Mouse (Mus musculus) hindbrain, embryonic 10.5 days (tissue): Measurements from ENCODE around the gene Gtpbp1. TPM values are rescaled to one million over a fixed set of nuclear protein-coding genes. Genes with fewer than 3 reads are reported as not detected.

ENCODE experiments used
- DNase-seq: peaks from one replicate; pipeline ENCODE4 v3.0.0-alpha.2; 2017; ENCODE audit warnings: low spot score
- H3K27ac ChIP-seq: fragments of 300-500 bp; sonication (generic); 2 replicates; pipeline ENCODE4 v1.5.1; 2016; ENCODE audit warnings: mild to moderate bottlenecking, moderate library complexity
- H3K27me3 ChIP-seq: fragments of 300-500 bp; sonication (generic); 2 replicates; pipeline ENCODE4 v1.6.1; 2016; ENCODE audit warnings: mild to moderate bottlenecking; ENCODE audit not compliant: poor library complexity, insufficient read depth, severe bottlenecking
- H3K36me3 ChIP-seq: fragments of 300-500 bp; sonication (generic); 2 replicates; pipeline ENCODE4 v1.6.1; 2016; ENCODE audit warnings: mild to moderate bottlenecking, moderate library complexity
- H3K4me1 ChIP-seq: fragments of 300-500 bp; sonication (generic); replicated peaks from 2 replicates; pipeline ENCODE4 v1.6.1; 2016; ENCODE audit warnings: mild to moderate bottlenecking
- H3K4me3 ChIP-seq: fragments of 300-500 bp; sonication (generic); 2 replicates; pipeline ENCODE4 v1.5.1; 2016; ENCODE audit warnings: mild to moderate bottlenecking, moderate library complexity
- H3K9me3 ChIP-seq: fragments of 300-500 bp; sonication (generic); 2 replicates; pipeline ENCODE4 v1.6.1; 2016; ENCODE audit warnings: mild to moderate bottlenecking, moderate library complexity
- WGBS: fragments of 180-500 bp; shearing (Covaris S2); methylation state at CpG from one replicate; pipeline ENCODE4 v1.1.7; 2016; 5-methylcytosine and 5-hydroxymethylcytosine counted together
- polyA plus RNA-seq: library from polyadenylated mRNA; unstranded; fragments of >200 nt; fragmentation: Nextera tagmentation; extraction: Ambion mirVana; gene quantifications from 2 replicates; pipeline ENCODE4 v1.2.1, GENCODE M21; 2016

Gtpbp1 gene
- polyA plus RNA-seq, 1 experiment from 2014 or later = 44.7 TPM

- 93% methylated on average over 10 of the region's 10 CpGs for WGBS
- Histone ChIP-seq H3K4me3 (no peak overlapping the region), H3K4me1 (peaks cover 3% of the 10 kb centered on the region; the same call in 1 of the 2 replicates), H3K27me3 (no peaks in the 10 kb centered on the region), H3K9me3 (no peaks in the 10 kb centered on the region), H3K36me3 (peaks cover 42% of the 10 kb centered on the region), H3K27ac (no peak overlapping the region)
- no peak for DNase-seq
Observed at GRCm38 (mm10) chr15:79766586-79767071, 76.0 kb downstream of the Gtpbp1 start.

DNA sequence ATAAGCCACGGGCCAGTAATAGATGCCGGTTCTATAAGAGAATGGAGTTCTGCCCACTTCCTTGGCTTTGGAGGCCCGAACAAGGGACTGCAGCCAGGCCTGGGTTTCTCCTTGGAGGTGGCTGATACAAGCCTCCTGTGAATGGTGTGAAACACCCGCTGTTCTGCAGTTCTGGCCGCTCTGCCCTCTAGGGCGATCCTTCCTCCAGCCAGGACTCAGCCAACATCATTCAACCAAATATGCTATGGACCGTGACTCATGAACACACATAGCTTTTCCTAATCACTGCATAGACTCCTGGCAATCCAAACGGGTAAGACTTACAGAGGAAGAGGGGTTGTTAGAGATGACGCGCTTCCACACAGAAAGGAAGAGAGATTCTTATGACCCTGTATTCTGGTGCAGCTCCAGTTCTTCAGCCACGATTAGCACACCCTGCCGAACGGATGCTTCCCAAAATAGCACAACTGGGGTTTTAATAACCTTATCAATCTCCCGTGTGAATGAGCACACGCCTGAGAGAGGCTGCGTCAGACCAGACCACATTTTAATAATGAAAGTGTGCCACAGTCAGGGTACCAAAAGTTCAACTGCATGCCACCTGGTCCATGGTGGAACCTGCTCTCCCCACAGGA, 76.8 kb downstream of the Gtpbp1 start:
- H3K9me3 ChIP-seq = no peaks in the 10 kb centered on the region
- H3K36me3 ChIP-seq = peaks cover 33% of the 10 kb centered on the region
- H3K27me3 ChIP-seq = no peaks in the 10 kb centered on the region
- no peak overlapping the region for H3K4me3 ChIP-seq
- WGBS = 92% methylated on average over 16 of the region's 16 CpGs
- H3K4me1 ChIP-seq = peaks cover 3% of the 10 kb centered on the region; the same call in 1 of the 2 replicates
- no peak for DNase-seq
- no peak overlapping the region for H3K27ac ChIP-seq

- Histone ChIP-seq H3K4me1 (peaks cover 11% of the 10 kb centered on the region), H3K27me3 (no peaks in the 10 kb centered on the region), H3K27ac (no peak overlapping the region), H3K36me3 (peaks cover 25% of the 10 kb centered on the region), H3K4me3 (no peak overlapping the region), H3K9me3 (no peaks in the 10 kb centered on the region)
- WGBS = 59% methylated on average over 6 of the region's 6 CpGs
- no peak for DNase-seq
Observed at GRCm38 (mm10) chr15:79768302-79768701, 77.7 kb downstream of the Gtpbp1 start.

- H3K4me1 ChIP-seq = peaks cover 31% of the 10 kb centered on the region
- H3K27me3 ChIP-seq = no peaks in the 10 kb centered on the region
- DNase-seq = no peak
- no peak overlapping the region for H3K27ac ChIP-seq
- no peak overlapping the region for H3K4me3 ChIP-seq
- no peaks in the 10 kb centered on the region for H3K9me3 ChIP-seq
- 0 out of 2 replicates have a peak, but pooled peaks cover 2% of the 10 kb centered on the region for H3K36me3 ChIP-seq
- 93% methylated on average over 21 of the region's 21 CpGs for whole genome bisulfite sequencing
Observed at GRCm38 (mm10) chr15:79770629-79771240, 80.1 kb downstream of the Gtpbp1 start.

Other genes with a start within 250 kb of the Gtpbp1 start
- gene Csnk1e, start 235.3 kb upstream of the Gtpbp1 start, polyA plus RNA-seq = 148 and 190 TPM in 2 replicates
- not detected in 2 replicates for gene Kcnj4, start 185.6 kb upstream of the Gtpbp1 start, polyA plus RNA-seq
- gene Kdelr3, start 174.4 kb upstream of the Gtpbp1 start, polyA plus RNA-seq = 11.4 and 21.5 TPM in 2 replicates
- 46.9 and 50.1 TPM in 2 replicates for gene Ddx17, start 144.1 kb upstream of the Gtpbp1 start, polyA plus RNA-seq
- 1.2 and 1.5 TPM in 2 replicates for gene Dmc1, start 85.7 kb upstream of the Gtpbp1 start, polyA plus RNA-seq
- 2.2 and 2.4 TPM in 2 replicates for gene Fam227a, start 31.9 kb upstream of the Gtpbp1 start, polyA plus RNA-seq
- 71.0 and 91.5 TPM in 2 replicates for gene Cby1, start 31.6 kb upstream of the Gtpbp1 start, polyA plus RNA-seq
- 280 and 301 TPM in 2 replicates for gene Tomm22, start 20.0 kb upstream of the Gtpbp1 start, polyA plus RNA-seq
- gene Josd1, start 2.9 kb upstream of the Gtpbp1 start, polyA plus RNA-seq = 18.6 and 20.7 TPM in 2 replicates
- gene Sun2, start 51.7 kb downstream of the Gtpbp1 start, polyA plus RNA-seq = 2.0 and 5.0 TPM in 2 replicates
- gene Dnal4, start 87.0 kb downstream of the Gtpbp1 start, polyA plus RNA-seq = 68.0 and 83.0 TPM in 2 replicates
- gene Nptxr, start 113.9 kb downstream of the Gtpbp1 start, polyA plus RNA-seq = 2.2 and 4.6 TPM in 2 replicates
- gene Npcd, start 143.4 kb downstream of the Gtpbp1 start, polyA plus RNA-seq = 0.14 and 0.17 TPM in 2 replicates
- gene Cbx6, start 143.8 kb downstream of the Gtpbp1 start, polyA plus RNA-seq = 20.7 and 26.1 TPM in 2 replicates
- gene Apobec3, start 200.8 kb downstream of the Gtpbp1 start, polyA plus RNA-seq = 6.9 and 9.0 TPM in 2 replicates